Mouse (Mus musculus) olfactory bulb, adult 2 months (tissue): ENCODE measurements around the gene Hmbs. TPM values are rescaled to one million over a fixed set of nuclear protein-coding genes. Genes with fewer than 3 reads are reported as not detected.
"Not testable (repeated sequence)": the region's sequence is repeated elsewhere in the genome, so short reads cannot be mapped to it uniquely, and the experiment has no call there.

Experiments used
- H3K27ac ChIP-seq: fragments of 200-500 bp; 2 replicates; pipeline ENCODE4 v1.5.1; 2012; ENCODE audit warnings: low read depth, low read length; ENCODE audit not compliant: insufficient read depth
- H3K4me1 ChIP-seq: fragments of 200-500 bp; 2 replicates; pipeline ENCODE4 v1.6.1; 2012; ENCODE audit warnings: low read length; ENCODE audit not compliant: control insufficient read depth, insufficient read depth
- H3K4me3 ChIP-seq: fragments of 200-500 bp; 2 replicates; pipeline ENCODE4 v1.5.1; 2012; ENCODE audit warnings: mild to moderate bottlenecking, low read depth, low read length, moderate library complexity; ENCODE audit not compliant: insufficient read depth
- CTCF ChIP-seq: fragments of 200-500 bp; IDR thresholded peaks from 2 replicates; pipeline ENCODE4 v1.5.1; 2012; ENCODE audit warnings: low read depth, mild to moderate bottlenecking, low read length, moderate library complexity; ENCODE audit not compliant: insufficient read depth
- POLR2A ChIP-seq: fragments of 200-500 bp; IDR thresholded peaks from 2 replicates; pipeline ENCODE4 v1.6.1; 2012; ENCODE audit warnings: mild to moderate bottlenecking, low read depth, low read length, moderate library complexity; ENCODE audit not compliant: insufficient read depth
- WGBS: fragments of 180-500 bp; shearing (Covaris S2); methylation state at CpG from one replicate; pipeline ENCODE4 v1.1.7; 2018; 5-methylcytosine and 5-hydroxymethylcytosine counted together
- polyA plus RNA-seq: library from polyadenylated mRNA; stranded (reverse); fragments of >200 nt; gene quantifications from 2 replicates; pipeline ENCODE4 v1.2.4, GENCODE M21; 2012; ENCODE audit warnings: low replicate concordance; ENCODE audit not compliant: missing spikeins, insufficient read depth, insufficient read length

Hmbs gene
- polyA plus RNA-seq, 1 experiment: not detected

DNA sequence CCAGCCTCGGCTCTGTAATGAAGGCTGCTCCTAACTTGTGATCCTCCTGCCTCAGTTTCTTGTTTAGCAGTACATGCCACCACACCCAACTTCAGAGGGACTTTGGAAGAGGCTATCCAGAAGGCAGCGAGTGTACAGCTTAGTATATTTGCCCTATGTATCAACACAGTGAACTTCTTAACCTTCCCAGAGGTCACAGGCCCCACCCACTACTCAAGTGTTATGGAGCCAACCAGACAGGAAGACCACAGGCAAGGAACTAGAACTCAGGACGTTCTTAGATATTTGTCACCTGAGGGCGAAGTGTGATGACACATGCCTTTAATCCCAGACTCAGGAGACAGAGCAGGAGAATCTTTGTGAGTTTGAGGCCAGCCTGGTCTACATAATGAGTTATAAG is 3.6 kb upstream of the Hmbs start:
- WGBS: 91% methylated on average over 4 of the region's 4 CpGs
- no peak for TF ChIP-seq CTCF
- no peak for TF ChIP-seq POLR2A
- peaks cover 3% of the 10 kb centered on the region; the same call in 1 of the 2 replicates for H3K4me1 ChIP-seq
- H3K27ac ChIP-seq: no peak overlapping the region
- no peak overlapping the region for H3K4me3 ChIP-seq

DNA sequence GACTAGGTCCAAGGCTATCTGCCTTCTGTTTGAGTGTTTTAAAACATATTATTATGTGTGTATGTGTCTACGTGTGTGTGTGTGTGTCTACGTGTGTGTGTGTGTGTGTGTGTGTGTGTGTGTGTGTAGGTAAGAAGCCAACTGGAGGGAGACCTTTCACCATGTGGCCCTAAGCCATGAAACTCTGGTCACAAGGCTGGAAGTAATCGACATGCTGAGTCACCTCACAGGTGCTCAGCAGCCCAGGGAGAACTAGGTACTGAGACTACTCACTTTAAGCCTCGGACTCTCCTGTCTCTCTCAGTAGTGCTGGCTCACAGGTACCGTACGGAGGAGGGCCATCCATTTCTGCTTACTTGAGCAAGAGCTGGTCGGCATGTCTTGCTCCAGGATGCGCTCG is 3.1 kb upstream of the Hmbs start:
- WGBS: 95% methylated on average over 9 of the region's 9 CpGs
- H3K4me3 ChIP-seq: no peak overlapping the region
- peaks cover 3% of the 10 kb centered on the region; the same call in 1 of the 2 replicates for H3K4me1 ChIP-seq
- H3K27ac ChIP-seq: no peak overlapping the region
- TF ChIP-seq CTCF: no peak
- TF ChIP-seq POLR2A: no peak

DNA sequence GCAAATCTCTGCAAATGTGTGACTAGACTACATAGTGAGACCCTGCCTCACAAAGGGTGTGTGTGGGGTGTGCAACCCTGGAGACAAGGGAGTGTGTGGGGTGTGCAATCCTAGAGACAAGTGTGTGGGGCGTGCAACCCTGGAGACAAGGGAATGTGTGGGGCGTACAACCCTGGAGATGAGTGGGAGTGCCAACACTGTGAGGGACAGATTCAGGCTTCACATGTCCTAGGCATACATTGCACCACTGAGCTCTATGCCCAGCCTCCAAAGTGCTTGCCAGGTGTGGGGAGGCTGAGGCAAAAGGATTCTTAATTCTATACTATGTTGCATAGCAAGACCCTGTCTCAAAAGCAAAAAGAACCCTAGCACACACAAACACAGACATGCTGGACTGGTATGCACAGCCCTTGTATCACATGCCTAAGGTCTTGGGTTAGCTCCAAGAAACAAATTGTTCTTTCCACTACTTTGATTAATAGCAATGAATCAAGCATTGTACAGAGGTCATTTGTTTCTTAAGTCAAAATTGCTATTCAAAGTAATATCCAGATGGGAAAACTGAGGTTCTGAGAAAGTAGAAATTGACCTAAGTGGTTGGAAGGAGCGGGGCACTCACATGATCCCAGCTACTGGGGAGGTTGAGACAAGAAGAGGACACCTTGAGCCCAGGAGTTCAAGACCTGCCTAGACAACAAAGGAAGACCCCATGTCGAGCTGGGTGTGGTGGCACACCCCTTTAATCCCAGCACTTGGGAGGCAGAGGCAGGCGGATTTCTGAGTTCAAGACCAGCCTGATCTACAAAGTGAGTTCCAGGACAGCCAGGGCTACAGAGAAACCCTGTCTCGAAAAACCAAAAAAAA is 1.8 kb upstream of the Hmbs start:
- no peak for TF ChIP-seq CTCF
- TF ChIP-seq POLR2A: no peak
- Histone ChIP-seq H3K4me3 (no peak overlapping the region), H3K27ac (no peak overlapping the region), H3K4me1 (peaks cover 3% of the 10 kb centered on the region; the same call in 1 of the 2 replicates)
- WGBS: 76% methylated on average over 6 of the region's 6 CpGs

DNA sequence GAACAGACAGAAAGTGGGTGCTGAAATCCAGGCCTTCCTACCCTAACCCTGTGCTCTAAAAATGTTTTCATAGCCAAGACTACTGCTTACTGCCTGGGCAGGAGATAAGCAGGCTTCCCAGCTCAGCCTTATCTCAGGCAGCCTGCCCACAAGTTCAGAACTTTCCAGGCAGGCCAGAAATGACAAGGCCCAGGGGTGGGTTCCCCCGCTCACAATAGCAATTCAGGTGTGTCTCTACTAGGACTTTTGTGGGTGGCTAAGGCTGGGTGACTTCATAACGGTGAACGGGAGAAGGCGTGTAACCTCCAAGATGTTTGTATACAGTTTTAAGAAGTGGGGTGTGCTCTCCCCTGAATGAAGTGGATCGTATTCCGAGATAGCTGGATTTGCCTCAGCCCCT is 738 bp downstream of the Hmbs start:
- 8% methylated on average over 6 of the region's 6 CpGs for WGBS
- Histone ChIP-seq H3K4me3 (peak overlapping the region; percentile 99), H3K4me1 (peaks cover 3% of the 10 kb centered on the region; the same call in 1 of the 2 replicates), H3K27ac (no peak overlapping the region)
- TF ChIP-seq CTCF: no peak
- no peak for TF ChIP-seq POLR2A

DNA sequence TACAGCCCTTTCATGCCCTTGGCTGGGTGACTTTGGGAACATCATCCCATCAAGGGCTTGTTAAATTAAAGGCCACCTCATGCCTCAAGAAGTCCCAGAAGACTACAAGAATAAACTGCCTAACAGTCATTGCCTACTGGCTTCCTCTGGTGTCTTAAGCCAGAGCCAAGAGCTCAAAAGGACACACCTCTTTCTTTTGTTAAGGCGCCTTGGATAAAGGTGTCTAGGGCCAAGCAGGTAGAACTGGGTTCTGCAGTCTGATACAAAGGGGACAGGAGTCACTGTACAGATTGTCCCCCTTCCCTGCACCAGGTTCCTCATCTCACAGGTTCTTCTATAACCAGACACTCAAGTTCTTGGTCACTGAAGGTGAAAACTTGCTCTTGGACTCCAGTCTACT is 1.4 kb downstream of the Hmbs start:
- Histone ChIP-seq H3K4me3 (no peak overlapping the region), H3K4me1 (peaks cover 5% of the 10 kb centered on the region; the same call in 1 of the 2 replicates), H3K27ac (no peak overlapping the region)
- TF ChIP-seq POLR2A (no peak), CTCF (no peak)
- 87% methylated on average over 1 of the region's 1 CpGs for WGBS

DNA sequence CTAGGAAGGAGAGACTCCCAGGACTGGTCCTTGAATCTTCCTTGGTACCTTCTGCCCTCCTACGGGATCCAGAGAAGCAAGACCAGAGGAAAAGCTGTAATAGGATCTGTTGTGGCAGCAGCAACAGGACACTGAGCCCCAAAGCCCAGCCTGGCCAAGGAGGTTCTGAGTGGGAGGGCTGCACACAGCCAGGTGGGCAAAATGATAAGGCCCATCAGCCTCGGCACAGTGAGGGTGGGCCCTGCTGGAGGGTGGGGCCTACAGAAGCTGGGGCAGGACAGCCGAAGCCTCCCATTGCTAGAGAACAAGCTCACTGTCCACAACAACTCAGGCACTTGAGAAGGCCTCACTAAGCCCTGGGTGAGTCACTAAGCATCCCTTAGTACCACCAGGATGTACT is 1.9 kb downstream of the Hmbs start:
- H3K4me1 ChIP-seq: peaks cover 6% of the 10 kb centered on the region; the same call in 1 of the 2 replicates
- no peak overlapping the region for H3K4me3 ChIP-seq
- TF ChIP-seq POLR2A (no peak), CTCF (no peak)
- H3K27ac ChIP-seq: no peak overlapping the region
- 81% methylated on average over 3 of the region's 3 CpGs for WGBS

DNA sequence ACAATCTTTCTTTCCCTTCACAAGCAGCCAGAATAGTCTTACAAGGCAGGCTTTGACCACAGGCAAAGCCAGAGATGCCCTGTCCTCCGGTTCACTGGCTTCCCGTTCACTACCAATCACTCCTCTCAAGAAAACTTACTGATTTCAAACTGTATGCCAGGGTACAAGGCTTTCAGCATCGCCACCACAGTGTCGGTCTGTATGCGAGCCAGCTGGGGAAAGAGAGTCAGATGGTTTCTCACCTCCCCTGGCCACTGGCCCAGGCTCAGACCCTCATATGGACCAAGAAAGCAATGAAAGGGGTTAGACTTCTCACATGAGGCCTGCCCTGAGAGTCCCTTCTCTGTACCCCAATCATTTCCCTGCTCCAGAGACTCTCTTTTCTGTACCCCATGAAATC is 2.5 kb downstream of the Hmbs start:
- H3K4me1 ChIP-seq: peaks cover 9% of the 10 kb centered on the region
- no peak overlapping the region for H3K27ac ChIP-seq
- no peak for TF ChIP-seq CTCF
- no peak overlapping the region for H3K4me3 ChIP-seq
- WGBS: 89% methylated on average over 5 of the region's 5 CpGs

DNA sequence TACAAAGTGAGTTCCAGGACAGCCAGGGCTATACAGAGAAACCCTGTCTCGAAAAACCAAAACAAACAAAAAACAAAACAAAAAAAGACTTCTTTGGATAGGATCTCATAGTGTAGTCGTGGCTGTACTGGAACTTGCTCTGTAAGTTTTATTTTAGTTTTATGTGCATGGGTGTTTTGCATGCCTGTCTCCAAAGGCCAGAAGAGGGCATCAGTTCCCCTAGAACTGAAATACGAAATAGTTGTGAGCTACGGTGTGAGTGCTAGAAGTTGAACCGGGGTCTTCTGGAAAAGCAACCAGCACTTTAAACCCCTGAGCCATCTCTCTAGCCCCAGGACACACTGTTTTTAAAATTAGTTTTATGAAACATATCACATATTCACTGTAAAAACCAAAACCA is 5.5 kb downstream of the Hmbs start:
- Histone ChIP-seq H3K4me1 (peaks cover 10% of the 10 kb centered on the region), H3K27ac (no peak overlapping the region), H3K4me3 (no peak overlapping the region)
- TF ChIP-seq CTCF (no peak), POLR2A (no peak)
- 67% methylated on average over 5 of the region's 5 CpGs for WGBS

DNA sequence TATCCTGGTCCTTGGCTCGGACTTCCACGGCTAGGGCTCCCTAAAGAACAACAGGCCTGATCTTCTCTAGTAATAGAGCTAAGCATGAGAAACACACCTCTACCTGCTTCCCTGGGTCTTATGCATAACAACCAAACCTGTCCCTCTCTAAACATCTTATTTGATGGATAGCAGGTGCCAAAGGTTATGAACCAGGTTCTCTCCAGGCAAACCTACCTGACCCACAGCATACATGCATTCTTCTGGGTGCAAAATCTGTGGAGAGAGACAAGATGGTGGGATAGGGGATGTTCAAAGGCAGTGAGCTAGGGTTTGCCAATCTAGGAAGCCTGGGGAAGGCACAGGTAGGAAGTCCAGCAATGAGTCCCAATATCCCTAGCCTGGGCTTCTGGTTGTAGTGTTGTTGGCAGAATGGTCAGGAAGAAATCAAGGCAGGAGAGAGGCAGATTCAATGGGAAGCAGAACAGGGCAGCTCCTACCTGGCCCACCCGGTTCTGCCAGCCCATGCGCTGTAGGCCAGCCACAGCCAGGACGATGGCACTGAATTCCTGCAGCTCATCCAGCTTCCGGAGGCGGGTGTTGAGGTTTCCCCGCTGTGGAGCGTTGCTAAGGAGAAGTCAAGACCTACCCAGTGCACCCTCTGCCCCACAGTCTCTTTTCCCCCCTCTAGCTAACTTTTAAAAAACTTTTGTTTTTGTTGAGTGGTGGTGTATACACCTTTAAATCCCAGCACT is 6.4 kb downstream of the Hmbs start:
- TF ChIP-seq CTCF (no peak), POLR2A (no peak)
- Histone ChIP-seq H3K4me3 (no peak overlapping the region), H3K4me1 (peaks cover 7% of the 10 kb centered on the region), H3K27ac (no peak overlapping the region)
- WGBS: 57% methylated on average over 9 of the region's 9 CpGs

DNA sequence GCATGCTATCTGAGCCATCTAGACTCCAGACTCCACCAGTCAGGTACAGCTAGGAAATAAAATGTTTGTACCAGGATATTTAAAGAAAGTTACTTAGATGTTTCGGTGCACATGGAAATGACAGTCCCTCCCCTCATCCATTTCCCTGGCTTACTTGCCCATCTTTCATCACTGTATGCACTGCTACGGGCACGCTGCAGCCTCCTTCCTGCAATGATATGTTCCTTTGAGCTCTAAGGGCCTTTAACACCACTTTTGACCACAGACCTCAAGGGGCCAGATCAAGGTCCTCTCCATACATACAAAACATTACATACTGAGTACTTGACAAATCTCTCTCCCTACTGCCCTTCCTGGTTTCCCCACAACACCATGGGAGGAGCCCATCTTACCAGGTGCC is 7.1 kb downstream of the Hmbs start:
- 68% methylated on average over 3 of the region's 3 CpGs for WGBS
- peaks cover 7% of the 10 kb centered on the region for H3K4me1 ChIP-seq
- no peak overlapping the region for H3K27ac ChIP-seq
- H3K4me3 ChIP-seq: no peak overlapping the region
- TF ChIP-seq CTCF (no peak), POLR2A (no peak)

DNA sequence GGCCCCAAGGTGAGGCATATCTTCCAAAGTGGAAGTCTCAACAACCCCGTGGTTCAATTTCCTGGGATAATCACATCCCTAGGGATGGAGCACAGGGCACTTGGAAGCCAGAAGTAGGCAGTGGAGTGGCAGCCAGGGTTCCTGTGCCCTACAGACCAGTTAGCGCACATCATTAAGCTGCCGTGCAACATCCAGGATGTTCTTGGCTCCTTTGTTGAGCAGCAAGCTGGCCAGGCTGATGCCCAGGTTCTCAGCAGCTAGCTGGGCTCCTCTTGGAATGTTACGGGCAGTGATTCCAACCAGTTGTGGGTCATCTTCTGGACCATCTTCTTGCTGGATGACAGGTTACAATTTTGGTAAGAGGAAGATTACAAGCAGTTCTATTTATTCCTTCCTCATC is 7.5 kb downstream of the Hmbs start:
- WGBS: 28% methylated on average over 4 of the region's 4 CpGs
- peak overlapping the region; percentile 2; the same call in 1 of the 2 replicates for H3K4me3 ChIP-seq

More for the DNA sequence above, 7.5 kb downstream of the Hmbs start:
- H3K4me1 ChIP-seq, H3K27ac ChIP-seq: not testable (repeated sequence)
